Mouse (Mus musculus): ENCODE data around the gene 6030458C11Rik.

GRCm38 (mm10) chr15:12829878-12830277 lies 5.4 kb upstream of the 6030458C11Rik start:
- TF ChIP-seq POLR2A (IDR thresholded peaks at IDR 0.05; ENCODE audit: borderline replicate concordance, extremely low read depth, insufficient read depth, insufficient read length, poor library complexity, severe bottlenecking) = no peak
- no peak for TF ChIP-seq CTCF (IDR thresholded peaks at IDR 0.05; ENCODE audit: borderline replicate concordance, extremely low read depth, insufficient read depth, insufficient read length)
